Mouse (Mus musculus): ENCODE results near the gene Asgr1. TPM values are rescaled to one million over a fixed set of nuclear protein-coding genes. Genes with fewer than 3 reads are reported as not detected.

Gene Asgr1
- total and polyA plus RNA-seq, 3 experiments, result not detected

GRCm38 (mm10) chr11:70014051-70014450, 39.8 kb upstream of the Asgr1 start:
- Histone ChIP-seq H3K36me3 (replicated peaks in 1 of 2; ENCODE audit: control insufficient read depth in 1 of 2, insufficient read depth in 1 of 2, low read length in 1 of 2) (peaks cover 49 to 55% of the 10 kb centered on the region in 2 experiments), H3K27ac (ENCODE audit: insufficient read depth, low read depth) (no peak overlapping the region), H3K9ac (ENCODE audit: insufficient read depth, low read depth) (peak overlapping the region; percentile 74; the same call in 1 of the 2 replicates), H3K4me1 (ENCODE audit: control insufficient read depth in 1 of 2, insufficient read depth in 2 of 2) (peaks cover 14 to 21% of the 10 kb centered on the region in 2 experiments), H3K27me3 (replicated peaks) (no peaks in the 10 kb centered on the region), H3K79me2 (replicated peaks; ENCODE audit: control insufficient read depth, extremely low read depth, insufficient read depth, poor library complexity, severe bottlenecking) (no peaks in the 10 kb centered on the region), H3K9me3 (replicated peaks; ENCODE audit: low read length) (no peaks in the 10 kb centered on the region), H3K4me3 (replicated peaks in 1 of 3; ENCODE audit: low read depth in 2 of 3, low read length in 2 of 3, poor library complexity in 1 of 3) (no peak overlapping the region), H3K4me2 (ENCODE audit: insufficient read depth, low read depth, poor library complexity, severe bottlenecking) (peak overlapping the region; percentile 44; the same call in 1 of the 2 replicates)
- DNase-seq (ENCODE audit: extremely low read depth), result no peak
- in situ Hi-C loops (cut with MboI; ENCODE audit: low pct_ligation_motif_present, low pct_unique_long_range_greater_than_20kb, low sequenced_read_pairs) (loop anchor here (5.0 to 25.0 kb wide), 2 partner anchors 62 to 927 kb away; partner anchors contain the start of genes Per1 and Vamp2), dilution Hi-C loops (cut with MboI; ENCODE audit: extremely low pct_ligation_motif_present, extremely low pct_unique_long_range_greater_than_20kb, low sequenced_read_pairs) (no loop called here)
- TF ChIP-seq MYC (IDR thresholded peaks at IDR 0.05; ENCODE audit: low read depth, low read length) (no peak), RCOR1 (conservative IDR thresholded peaks at IDR 0.05; ENCODE audit: low read depth, low read length) (no peak), ZNF384 (IDR thresholded peaks at IDR 0.05; ENCODE audit: low read depth, low read length) (no peak), ZC3H11A (IDR thresholded peaks at IDR 0.05; ENCODE audit: low read depth, low read length) (no peak), POLR2A (IDR thresholded peaks at IDR 0.05; ENCODE audit: low read depth, low read length) (no peak), KAT2A (IDR thresholded peaks at IDR 0.05; ENCODE audit: insufficient replicate concordance, low read length) (no peak), ELF1 (IDR thresholded peaks at IDR 0.05; ENCODE audit: low read depth, low read length) (no peak), CHD1 (IDR thresholded peaks at IDR 0.05; ENCODE audit: low read depth, low read length) (no peak)

- peak within 1 kb of the TSS; percentile 67 to 72 (median 71) for H3K4me3 ChIP-seq (replicated peaks in 1 of 3; ENCODE audit: low read depth in 2 of 3, low read length in 2 of 3, poor library complexity in 1 of 3)
- H3K36me3 ChIP-seq (replicated peaks in 1 of 2; ENCODE audit: control insufficient read depth in 1 of 2, insufficient read depth in 1 of 2, low read length in 1 of 2), result peaks cover 40 to 45% of the 10 kb centered on the region in 2 experiments
- H3K79me2 ChIP-seq (replicated peaks; ENCODE audit: control insufficient read depth, extremely low read depth, insufficient read depth, poor library complexity, severe bottlenecking), result no peaks in the 10 kb centered on the region
- H3K27me3 ChIP-seq (replicated peaks), result no peaks in the 10 kb centered on the region
- dilution Hi-C loops (cut with MboI; ENCODE audit: extremely low pct_ligation_motif_present, extremely low pct_unique_long_range_greater_than_20kb, low sequenced_read_pairs), result no loop called here
- no peaks in the 10 kb centered on the region for H3K9me3 ChIP-seq (replicated peaks; ENCODE audit: low read length)
- H3K4me1 ChIP-seq (ENCODE audit: control insufficient read depth in 1 of 2, insufficient read depth in 2 of 2), result peaks cover 14 to 28% of the 10 kb centered on the region in 2 experiments
- peak within 1 kb of the TSS; percentile 36; the same call in 1 of the 2 replicates for H3K27ac ChIP-seq (ENCODE audit: insufficient read depth, low read depth)
- peak within 1 kb of the TSS; percentile 74 for H3K9ac ChIP-seq (ENCODE audit: insufficient read depth, low read depth)
- peak within 1 kb of the TSS; percentile 54 for H3K4me2 ChIP-seq (ENCODE audit: insufficient read depth, low read depth, poor library complexity, severe bottlenecking)
- in situ Hi-C loops (cut with MboI; ENCODE audit: low pct_ligation_motif_present, low pct_unique_long_range_greater_than_20kb, low sequenced_read_pairs), result loop anchor here (5.0 to 25.0 kb wide), 2 partner anchors 63 to 928 kb away; partner anchors contain the start of genes Per1 and Vamp2
- DNase-seq (ENCODE audit: extremely low read depth), result peak; percentile 92
- TF ChIP-seq USF1 (IDR thresholded peaks at IDR 0.05; ENCODE audit: low read depth, low read length), result no peak
- TF ChIP-seq PAX5 (IDR thresholded peaks at IDR 0.05; ENCODE audit: low read length), result no peak
- peak; percentile 87 for TF ChIP-seq SIN3A (IDR thresholded peaks at IDR 0.05; ENCODE audit: low read length)
- TF ChIP-seq MAX (IDR thresholded peaks at IDR 0.05; ENCODE audit: low read length), result peak; percentile 57; the same call in 1 of the 2 replicates
- peak; percentile 77 for TF ChIP-seq TCF12 (IDR thresholded peaks at IDR 0.05; ENCODE audit: low read depth, low read length)
- TF ChIP-seq HCFC1 (IDR thresholded peaks at IDR 0.05; ENCODE audit: low read depth, low read length), result peak; percentile 96
- no peak for TF ChIP-seq E2F4 (IDR thresholded peaks at IDR 0.05; ENCODE audit: insufficient replicate concordance, low read depth, low read length)
- TF ChIP-seq JUN (IDR thresholded peaks at IDR 0.05; ENCODE audit: insufficient read depth, low read depth, low read length), result no peak
- TF ChIP-seq JUND (conservative IDR thresholded peaks at IDR 0.05; ENCODE audit: low read depth, low read length), result no peak
- peak; percentile 92; the same call in 1 of the 2 replicates for TF ChIP-seq KAT2A (IDR thresholded peaks at IDR 0.05; ENCODE audit: insufficient replicate concordance, low read length)
- TF ChIP-seq POLR2AphosphoS2 (IDR thresholded peaks at IDR 0.05; ENCODE audit: low read depth, low read length), result peak; percentile 93
- peak; percentile 53; the same call in 1 of the 2 replicates for TF ChIP-seq GABPA (IDR thresholded peaks at IDR 0.05; ENCODE audit: insufficient replicate concordance, low read depth, low read length)
- no peak for TF ChIP-seq MAFK (IDR thresholded peaks at IDR 0.05; ENCODE audit: insufficient replicate concordance, low read length)
- no peak for TF ChIP-seq RCOR1 (conservative IDR thresholded peaks at IDR 0.05; ENCODE audit: low read depth, low read length)
- TF ChIP-seq MAZ (IDR thresholded peaks at IDR 0.05; ENCODE audit: low read depth, low read length), result no peak
- peak; percentile 53 for TF ChIP-seq IRF4 (IDR thresholded peaks at IDR 0.05; ENCODE audit: low read depth, low read length)
- peak; percentile 20; the same call in 1 of the 2 replicates for TF ChIP-seq EP300 (IDR thresholded peaks at IDR 0.05; ENCODE audit: low read length)
- no peak for TF ChIP-seq MEF2A (IDR thresholded peaks at IDR 0.05; ENCODE audit: borderline replicate concordance, low read depth, low read length)
- no peak for TF ChIP-seq ZNF384 (IDR thresholded peaks at IDR 0.05; ENCODE audit: low read depth, low read length)
- peak; percentile 59; the same call in 1 of the 2 replicates for TF ChIP-seq CHD1 (IDR thresholded peaks at IDR 0.05; ENCODE audit: low read depth, low read length)
- TF ChIP-seq NELFE (IDR thresholded peaks at IDR 0.05; ENCODE audit: low read depth, low read length), result 0 out of 2 replicates have a peak, but pooled peaks have one; percentile 10
- peak; percentile 30; the same call in 1 of the 2 replicates for TF ChIP-seq ZMIZ1 (IDR thresholded peaks at IDR 0.05; ENCODE audit: low read depth, low read length)
- peak; percentile 73 for TF ChIP-seq MXI1 (IDR thresholded peaks at IDR 0.05; ENCODE audit: low read depth, low read length)
- TF ChIP-seq MYC (IDR thresholded peaks at IDR 0.05; ENCODE audit: low read depth, low read length), result peak; percentile 67; the same call in 1 of the 2 replicates
- no peak for TF ChIP-seq ZKSCAN1 (IDR thresholded peaks at IDR 0.05; ENCODE audit: borderline replicate concordance, low read depth, low read length)
- no peak; the same call in 1 of the 2 replicates for TF ChIP-seq BHLHE40 (IDR thresholded peaks at IDR 0.05; ENCODE audit: low read depth, low read length)
Observed at GRCm38 (mm10) chr11:70014880-70015558, 38.9 kb upstream of the Asgr1 start, which contains the start of gene Acadvl. Gene Acadvl (minus strand): TSS chr11:70015411.
